Mouse (Mus musculus): Measurements from ENCODE around the gene Cbarp. TPM values are rescaled to one million over a fixed set of nuclear protein-coding genes. Genes with fewer than 3 reads are reported as not detected.

The Cbarp gene
- total RNA-seq (2023): 7.3 to 8.8 TPM (median 7.8 TPM) in 4 replicates

DNA sequence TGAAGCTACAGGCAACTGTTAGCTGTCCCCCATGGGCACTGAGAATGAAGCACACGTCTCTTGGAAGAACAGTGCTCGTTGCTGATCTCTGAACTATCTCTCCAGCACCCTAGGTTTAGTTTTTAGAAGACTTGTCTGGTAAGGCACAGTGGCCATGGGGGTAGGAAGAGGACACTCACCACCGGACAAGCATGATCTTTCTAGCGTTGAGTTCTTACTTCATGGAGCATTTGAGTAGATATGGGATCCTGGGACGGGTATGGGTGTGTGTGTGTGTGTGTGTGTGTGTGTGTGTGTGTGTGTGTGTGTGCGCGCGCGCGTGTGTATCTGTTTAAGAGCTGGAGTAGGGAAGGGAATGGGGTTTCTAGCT, at the start of gene Cbarp:
Cbarp (minus strand) TSS at position 170 of the 370 bp plus-strand sequence.

DNA sequence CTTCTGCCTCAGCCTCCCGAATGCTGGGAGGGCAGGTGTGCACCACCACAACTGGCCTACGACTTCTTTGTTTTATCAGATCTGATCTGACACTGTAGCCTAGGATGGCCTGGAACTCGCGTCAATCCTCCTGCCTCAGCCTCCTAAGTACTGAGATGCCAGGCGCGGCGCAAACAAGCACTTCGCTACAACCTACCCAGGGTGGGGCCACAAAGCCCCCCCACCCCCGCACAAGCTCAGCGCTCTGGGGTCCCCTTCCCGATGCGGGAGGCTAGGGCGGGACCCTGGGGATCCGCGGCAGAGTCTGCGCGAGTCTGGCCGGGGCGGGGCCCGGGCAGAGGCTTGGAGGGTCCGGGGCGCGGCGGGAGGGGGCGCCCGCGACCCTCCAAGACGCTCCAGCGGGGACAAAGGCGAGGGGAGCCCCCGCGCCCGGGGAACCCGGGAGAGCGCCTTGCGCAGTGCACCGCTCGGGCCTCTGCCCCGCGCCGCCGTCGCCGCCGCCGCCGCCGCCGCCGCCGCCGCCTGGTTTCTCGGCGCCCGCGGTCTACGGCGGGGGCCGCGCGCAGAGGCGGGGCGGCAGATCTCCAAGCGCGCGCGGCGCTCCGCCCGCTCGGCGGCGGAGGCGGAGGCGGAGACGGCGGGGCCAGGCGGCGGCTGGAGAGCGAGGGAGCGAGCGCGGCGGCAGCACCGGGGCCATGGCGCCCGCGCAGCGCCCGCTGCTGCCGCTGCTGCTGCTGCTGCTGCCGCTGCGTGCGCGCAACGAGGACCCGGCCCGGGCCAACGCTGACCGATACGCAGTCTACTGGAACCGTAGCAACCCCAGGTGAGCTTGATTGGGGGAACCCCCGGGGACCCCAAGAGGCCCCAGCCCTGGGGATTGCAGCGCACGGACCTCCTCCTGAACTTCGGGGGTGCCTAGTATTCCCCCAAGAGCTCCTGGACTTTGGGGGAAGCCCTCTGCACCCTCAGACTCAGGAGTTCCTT, 38.7 kb upstream of the Cbarp start, which contains the start of gene Efna2:
Efna2 (plus strand) TSS at position 415 of the 984 bp plus-strand sequence.

DNA sequence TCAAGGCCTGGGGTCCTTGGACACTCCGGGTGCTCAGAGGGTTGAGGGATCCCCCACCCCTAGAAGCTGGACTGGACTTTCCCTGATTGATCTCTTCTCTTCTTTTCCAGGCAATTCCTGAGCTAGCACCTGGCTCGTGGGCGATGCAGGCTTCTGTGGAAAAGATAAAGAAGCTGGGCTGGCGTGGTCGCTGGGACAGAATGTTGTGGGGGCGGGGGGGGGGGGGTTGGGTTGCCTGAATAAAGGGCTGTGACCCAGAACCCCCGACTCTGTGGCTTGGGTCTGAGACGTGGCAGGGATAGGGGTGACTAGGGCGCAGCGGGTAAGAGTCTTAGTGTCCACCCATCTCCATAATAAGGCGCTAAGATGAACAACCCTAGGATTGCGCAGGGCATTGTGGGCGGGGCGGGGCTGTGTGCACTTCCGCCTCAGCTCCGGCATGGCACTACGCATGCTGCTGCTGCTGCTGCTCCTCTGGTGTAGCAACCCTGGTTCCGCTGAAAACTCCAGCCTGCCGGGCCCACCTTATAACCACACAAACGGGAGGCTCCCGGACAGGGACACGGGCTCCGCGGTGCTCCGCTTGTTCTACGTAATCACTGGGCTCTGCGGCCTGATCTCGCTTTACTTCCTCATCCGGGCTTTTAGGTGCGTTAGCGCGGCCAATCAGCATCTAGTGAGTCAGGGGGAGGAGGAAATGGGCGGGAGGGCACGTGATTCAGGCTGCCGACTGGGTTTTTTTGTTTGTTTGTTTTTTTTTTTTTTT, 32.1 kb upstream of the Cbarp start, which contains the start of gene 1600002K03Rik:
1600002K03Rik (plus strand) TSS at position 418 of the 766 bp plus-strand sequence.

DNA sequence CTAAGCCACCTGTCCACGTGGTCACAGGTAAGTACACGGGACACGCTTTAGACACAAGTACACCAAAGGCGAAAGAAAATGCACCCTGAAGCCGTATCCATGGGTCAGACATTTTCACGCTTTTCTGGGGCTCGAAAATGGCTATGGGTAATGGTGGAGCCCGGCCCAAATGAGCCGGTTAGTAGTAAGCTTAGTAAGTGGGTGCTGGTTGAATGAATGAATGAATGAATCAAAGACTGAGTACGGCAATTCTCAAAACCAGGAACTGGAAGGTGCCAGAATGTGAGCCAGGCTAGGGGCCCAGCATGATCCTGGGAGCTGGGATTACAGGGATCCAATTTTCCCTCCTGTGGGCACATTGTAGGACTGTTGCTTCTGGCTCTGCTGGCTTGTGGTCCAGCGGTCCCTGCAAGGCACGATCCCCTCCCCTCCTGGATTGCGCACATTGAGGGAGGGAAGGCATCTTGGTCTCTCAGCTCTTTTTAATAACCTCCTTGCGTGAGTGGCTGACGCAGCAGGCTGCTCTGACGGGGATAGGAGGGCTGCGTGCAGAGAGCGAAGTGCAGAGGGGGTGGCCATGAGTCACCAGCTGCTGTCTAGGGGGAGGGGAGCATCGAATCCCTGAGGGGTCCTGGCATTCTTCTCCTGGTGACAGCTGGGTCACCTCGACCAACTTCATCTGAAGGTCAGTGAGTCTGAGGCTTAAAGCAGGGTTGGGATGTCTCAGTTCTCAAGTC, 24.9 kb upstream of the Cbarp start, which contains the start of gene Cirbp:
Cirbp (plus strand) TSS at position 594 of the 737 bp plus-strand sequence.

DNA sequence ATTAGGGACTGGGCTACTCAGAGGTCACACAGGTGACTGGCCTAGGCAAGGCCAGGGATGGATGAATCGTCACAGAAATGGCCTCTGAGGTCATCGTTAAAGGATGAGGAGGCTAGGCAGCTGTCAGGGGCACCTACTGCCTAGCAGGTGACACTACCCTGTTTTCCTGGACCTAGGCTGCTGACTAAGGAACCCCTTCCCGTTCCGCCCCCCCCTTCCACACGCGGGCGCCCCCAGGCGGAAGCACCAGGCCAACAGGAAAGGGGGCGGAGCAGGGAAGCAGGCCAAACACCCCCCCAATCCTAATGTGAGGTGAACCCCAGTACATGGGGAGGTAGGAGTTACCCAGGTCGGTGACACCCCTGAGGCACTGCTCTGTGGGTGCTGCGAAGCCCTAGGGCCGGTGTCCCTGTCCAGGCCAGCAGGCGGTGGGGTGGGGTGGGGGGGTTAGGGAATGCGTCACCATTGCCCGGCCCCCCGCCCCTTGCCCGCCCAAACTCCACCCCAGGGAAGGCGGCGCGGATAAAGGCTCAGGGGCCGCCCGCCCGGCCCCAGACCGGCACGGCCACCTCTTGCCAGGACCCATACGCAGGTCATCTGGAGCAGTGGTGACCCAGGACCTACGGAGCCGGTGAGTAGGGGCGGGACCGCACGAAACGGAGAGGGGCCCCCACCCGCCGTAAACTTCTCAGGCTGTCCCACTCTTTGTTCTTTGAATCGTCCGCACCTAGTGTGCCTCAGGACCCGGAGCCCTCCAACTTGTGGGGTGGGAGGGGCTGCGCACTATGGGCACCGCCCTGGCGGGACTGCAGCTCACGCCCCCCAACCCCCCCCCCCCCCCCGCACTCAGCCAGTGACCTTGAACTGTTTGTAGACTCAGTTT, 7.3 kb upstream of the Cbarp start, which contains the start of gene Midn:
Midn (plus strand) TSS at position 554 of the 883 bp plus-strand sequence.

DNA sequence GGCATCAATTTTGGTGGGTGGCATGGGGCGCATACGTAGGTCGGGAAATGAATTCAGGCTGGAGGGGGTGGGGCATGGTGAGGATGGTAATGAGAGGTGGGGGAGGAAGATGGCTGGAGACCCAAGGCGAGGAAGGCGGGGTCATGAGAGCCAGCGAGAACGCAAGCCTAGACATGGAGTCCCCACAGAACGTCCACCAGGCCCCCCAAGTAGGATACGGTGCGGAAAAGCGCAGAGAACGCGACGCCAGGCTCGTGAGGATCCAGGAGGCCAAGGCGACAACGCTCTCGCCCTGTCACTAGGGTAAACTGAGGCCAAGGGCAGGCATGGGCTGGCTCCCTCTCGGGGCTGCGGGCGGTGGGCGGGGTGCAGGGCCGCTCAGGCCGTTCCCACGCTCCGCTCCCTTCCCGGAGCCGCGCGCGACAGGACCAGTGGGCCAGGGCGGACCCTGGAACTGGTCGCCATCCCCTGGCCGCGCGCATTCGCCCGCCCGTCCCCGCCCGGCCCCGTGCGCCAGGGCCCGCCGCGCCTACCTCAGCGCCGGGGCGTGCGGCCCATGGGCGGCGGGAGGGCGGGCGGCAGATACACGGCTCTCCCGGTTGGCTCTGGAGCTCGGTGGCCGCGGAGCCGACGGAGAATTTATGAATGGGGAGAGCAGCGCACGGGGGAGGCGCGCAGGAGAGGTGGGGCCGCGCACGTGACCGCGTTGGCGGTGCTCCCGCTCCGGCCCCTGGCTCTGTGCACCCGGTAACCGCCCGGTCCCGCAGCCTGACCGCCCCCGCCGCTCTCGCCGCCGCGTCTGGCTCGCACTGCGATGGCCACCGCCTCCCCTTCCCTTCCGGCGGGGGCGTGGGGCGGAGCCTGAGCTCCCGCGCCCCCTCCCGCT, 1.8 kb downstream of the Cbarp start, which contains the start of gene Atp5d:
Atp5d (plus strand) TSS at position 80 of the 886 bp plus-strand sequence.

DNA sequence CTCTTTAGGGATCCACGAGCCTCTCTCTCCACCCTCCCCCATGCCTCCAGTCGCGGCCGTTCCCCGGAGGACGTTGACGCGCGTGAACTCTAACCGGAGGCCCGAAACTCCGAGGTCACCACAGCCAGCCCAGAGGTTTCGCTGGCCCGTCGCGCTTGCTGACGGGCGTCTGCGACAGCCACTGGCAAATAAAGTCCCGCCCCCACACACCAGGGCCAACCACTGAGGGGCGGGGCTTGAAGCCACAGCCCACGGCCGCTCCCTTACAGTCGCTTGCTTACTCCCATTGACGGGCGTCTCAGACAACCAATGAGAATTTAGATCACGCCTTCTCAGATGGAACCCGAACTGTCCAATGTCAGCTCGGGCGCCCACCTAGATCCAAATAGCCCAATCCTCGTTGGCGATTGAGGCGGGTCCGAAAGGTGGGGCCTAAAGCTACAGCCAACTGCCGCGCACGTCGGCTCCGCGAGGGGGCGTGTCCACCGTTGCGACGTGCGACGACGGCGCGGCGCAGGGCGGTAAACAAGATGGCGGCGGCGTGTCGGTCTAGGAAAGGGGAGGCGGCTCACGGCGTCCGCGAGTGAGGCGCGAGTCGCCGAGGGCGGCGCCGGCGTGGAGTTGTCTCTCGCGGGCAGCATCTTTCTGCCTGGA, 25.2 kb downstream of the Cbarp start, which contains the start of gene Stk11:
Stk11 (plus strand) TSS at position 514 of the 654 bp plus-strand sequence.

DNA sequence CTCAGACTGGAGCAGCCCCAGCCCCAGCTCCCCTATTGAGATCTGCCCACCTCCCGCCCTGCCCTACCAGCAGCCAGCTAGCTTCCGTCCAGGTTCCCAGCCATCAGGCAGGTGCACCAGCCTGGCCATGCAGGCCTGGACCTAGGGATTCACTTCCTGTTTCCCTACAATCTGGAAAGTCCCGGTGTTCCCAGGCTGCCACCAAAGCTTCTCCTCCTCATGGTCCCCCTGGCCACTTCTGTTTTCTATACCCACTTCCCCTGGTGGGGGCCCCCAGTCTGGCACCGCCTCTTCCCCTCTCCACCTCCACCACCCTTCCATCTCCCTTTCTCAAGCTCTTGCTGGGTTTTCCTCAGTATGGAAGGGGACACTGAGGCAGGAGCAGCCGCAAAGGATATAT, 35.2 kb downstream of the Cbarp start, which contains the start of gene Sbno2:
Sbno2 (minus strand) TSS at position 112 of the 400 bp plus-strand sequence.

Other genes starting within 250 kb of the Cbarp start
- gene Cfd, start 250.0 kb downstream of the Cbarp start, total RNA-seq (2023): not detected in 4 replicates
- 78.8 to 89.5 TPM (median 83.7 TPM) in 4 replicates for gene Med16, start 231.9 kb downstream of the Cbarp start, total RNA-seq (2023)
- not detected in 4 replicates for gene Gm26602, start 230.0 kb downstream of the Cbarp start, total RNA-seq (2023)
- gene Kiss1r, start 223.9 kb downstream of the Cbarp start, total RNA-seq (2023): 0.39 to 0.63 TPM (median 0.47 TPM) in 4 replicates
- gene R3hdm4, start 219.6 kb downstream of the Cbarp start, total RNA-seq (2023): 94.1 to 105 TPM (median 98.7 TPM) in 4 replicates
- 32.5 to 39.9 TPM (median 35.7 TPM) in 4 replicates for gene Arid3a, start 213.8 kb downstream of the Cbarp start, total RNA-seq (2023)
- 46.0 to 52.3 TPM (median 48.3 TPM) in 4 replicates for gene Wdr18, start 180.7 kb downstream of the Cbarp start, total RNA-seq (2023)
- not detected in 4 replicates for gene Grin3b, start 170.1 kb downstream of the Cbarp start, total RNA-seq (2023)
- gene Tmem259, start 156.5 kb downstream of the Cbarp start, total RNA-seq (2023): 163 to 175 TPM (median 163 TPM) in 4 replicates
- 329 to 335 TPM (median 331 TPM) in 4 replicates for gene Cnn2, start 152.3 kb downstream of the Cbarp start, total RNA-seq (2023)
- 51.7 to 55.6 TPM (median 53.3 TPM) in 4 replicates for gene Abca7, start 144.3 kb downstream of the Cbarp start, total RNA-seq (2023)
- 482 to 540 TPM (median 503 TPM) in 4 replicates for gene Arhgap45, start 124.2 kb downstream of the Cbarp start, total RNA-seq (2023)
- 82.2 to 90.7 TPM (median 85.7 TPM) in 4 replicates for gene Polr2e, start 101.0 kb downstream of the Cbarp start, total RNA-seq (2023)
- 108 to 159 TPM (median 123 TPM) in 4 replicates for gene Gpx4, start 93.7 kb downstream of the Cbarp start, total RNA-seq (2023)
- 116 to 127 TPM (median 121 TPM) in 4 replicates for gene Sbno2, start 35.3 kb downstream of the Cbarp start, total RNA-seq (2023)
- 170 to 186 TPM (median 178 TPM) in 4 replicates for gene Stk11, start 25.0 kb downstream of the Cbarp start, total RNA-seq (2023)
- gene Atp5d, start 2.2 kb downstream of the Cbarp start, total RNA-seq (2023): 168 to 193 TPM (median 182 TPM) in 4 replicates
- gene Midn, start 7.4 kb upstream of the Cbarp start, total RNA-seq (2023): 142 to 170 TPM (median 154 TPM) in 4 replicates
- 214 to 244 TPM (median 231 TPM) in 4 replicates for gene Cirbp, start 25.1 kb upstream of the Cbarp start, total RNA-seq (2023)
- gene 1600002K03Rik, start 32.1 kb upstream of the Cbarp start, total RNA-seq (2023): 12.6 to 18.2 TPM (median 14.1 TPM) in 4 replicates
- gene Efna2, start 38.6 kb upstream of the Cbarp start, total RNA-seq (2023): not detected in 4 replicates
- gene Mum1, start 85.6 kb upstream of the Cbarp start, total RNA-seq (2023): 55.6 to 64.3 TPM (median 56.8 TPM) in 4 replicates
- gene Ndufs7, start 108.3 kb upstream of the Cbarp start, total RNA-seq (2023): 80.4 to 105 TPM (median 90.1 TPM) in 4 replicates
- 1.7 to 2.7 TPM (median 2.4 TPM) in 4 replicates for gene Gamt, start 120.2 kb upstream of the Cbarp start, total RNA-seq (2023)
- gene Dazap1, start 120.7 kb upstream of the Cbarp start, total RNA-seq (2023): 143 to 153 TPM (median 147 TPM) in 4 replicates
- 2,767 to 2,923 TPM (median 2,836 TPM) in 4 replicates for gene Rps15, start 151.6 kb upstream of the Cbarp start, total RNA-seq (2023)
- 0.16 to 0.32 TPM (median 0.26 TPM) in 4 replicates for gene Apc2, start 155.1 kb upstream of the Cbarp start, total RNA-seq (2023)
- gene 2310011J03Rik, start 179.7 kb upstream of the Cbarp start, total RNA-seq (2023): 19.7 to 26.5 TPM (median 23.9 TPM) in 4 replicates
- 0.52 to 1.6 TPM (median 1.2 TPM) in 4 replicates for gene Pcsk4, start 188.7 kb upstream of the Cbarp start, total RNA-seq (2023)
- gene Reep6, start 189.1 kb upstream of the Cbarp start, total RNA-seq (2023): 0.48 TPM in 1 of 4 replicates, not detected in the others
- not detected in 4 replicates for gene Adamtsl5, start 207.6 kb upstream of the Cbarp start, total RNA-seq (2023)
- not detected in 4 replicates for gene Plk5, start 215.6 kb upstream of the Cbarp start, total RNA-seq (2023)
- 6.8 to 10.3 TPM (median 7.9 TPM) in 4 replicates for gene Mex3d, start 246.8 kb upstream of the Cbarp start, total RNA-seq (2023)